ENCODE assay signal across 14 mouse cellular contexts in the genomic region with DNA sequence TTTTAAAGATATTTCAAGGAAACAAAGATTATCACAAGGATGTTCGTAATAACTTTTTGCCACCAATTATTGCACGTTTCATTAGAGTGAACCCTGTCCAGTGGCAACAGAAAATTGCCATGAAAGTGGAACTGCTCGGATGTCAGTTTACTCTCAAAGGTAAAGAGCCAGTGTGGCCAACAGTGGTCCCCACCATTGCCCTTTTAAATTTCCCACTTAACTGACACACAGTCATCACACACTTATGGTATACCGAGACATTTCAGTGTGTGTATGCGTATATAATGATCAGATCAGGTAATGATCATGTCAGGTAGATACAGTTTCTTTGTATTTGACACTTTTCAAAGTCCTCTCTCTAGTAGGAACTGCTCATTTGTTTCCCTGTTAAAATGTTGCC. TPM values are rescaled to one million over a fixed set of nuclear protein-coding genes. Genes with fewer than 3 reads are reported as not detected.
DNase-seq lines count a peak whose midpoint lies in the region; ATAC-seq and TF ChIP-seq lines count a peak whose summit lies in the region.
"Had no signal": no experiment of that assay in that cellular context is flagged by ENCODE, and none has a peak within 500 bp of the region (broad histone marks: within the 10 kb centered on the region; RNA-seq: fewer than 3 reads in every experiment).

No protein-coding gene starts in this region.

- in situ Hi-C loops in CH12.LX (cut with MboI; ENCODE audit: low pct_ligation_motif_present, low pct_unique_long_range_greater_than_20kb, low sequenced_read_pairs) = loop anchor here (5.0 to 10.0 kb wide), 2 partner anchors 57 to 950 kb away; a partner anchor contains a TSS

- H3K79me2 ChIP-seq in CH12.LX (replicated peaks; ENCODE audit: control insufficient read depth, extremely low read depth, insufficient read depth, poor library complexity, severe bottlenecking) = no peaks in the 10 kb centered on the region

- no peak for TF ChIP-seq POLR2A in CH12.LX (IDR thresholded peaks at IDR 0.05; ENCODE audit: low read depth, low read length)

- H3K4me1 ChIP-seq in CH12.LX (ENCODE audit: control insufficient read depth in 1 of 2, insufficient read depth in 2 of 2) = peaks cover 0 to 11% of the 10 kb centered on the region in 2 experiments; a peak in 2 of 4 replicates
- H3K4me1 ChIP-seq in G1E (ENCODE audit: insufficient read depth, low read depth, low read length) = peaks cover 74% of the 10 kb centered on the region
- H3K4me1 ChIP-seq in liver, embryonic 16.5 days (ENCODE audit: control insufficient read depth, low read depth, low read length) = peaks cover 46% of the 10 kb centered on the region
- H3K4me1 ChIP-seq: limb, embryonic 10.5 days; limb, embryonic 15.5 days; lung, embryonic 15.5 days; midbrain, embryonic 15.5 days had no signal

- H3K4me2 ChIP-seq in CH12.LX (ENCODE audit: insufficient read depth, low read depth, poor library complexity, severe bottlenecking) = no peak overlapping the region; the same call in 1 of the 2 replicates
- peak overlapping the region; percentile 35 for H3K4me2 ChIP-seq in liver, embryonic 16.5 days (ENCODE audit: low read depth, low read length)
- H3K4me2 ChIP-seq: limb, embryonic 15.5 days; lung, embryonic 15.5 days; midbrain, embryonic 15.5 days had no signal

- peak; percentile 4; the same call in 1 of the 2 replicates for ATAC-seq in G1E (ENCODE audit: extremely low read depth, insufficient number of reproducible peaks, low FRiP score, poor library complexity, severe bottlenecking)
- ATAC-seq in erythroid progenitor cell, adult 5-6 weeks (replicated peaks; ENCODE audit: low FRiP score, poor library complexity, severe bottlenecking) = peak; percentile 53; the same call in 1 of the 2 replicates
- ATAC-seq in liver, embryonic 16.5 days (ENCODE audit: low read depth) = peak; percentile 35; the same call in 1 of the 2 replicates
- ATAC-seq: midbrain, embryonic 15.5 days; Patski had no signal

- TF ChIP-seq RAD21 in CH12.LX (IDR thresholded peaks at IDR 0.05; ENCODE audit: low read depth, low read length) = no peak; the same call in 1 of the 2 replicates

- TF ChIP-seq CTCF in CH12.LX (conservative IDR thresholded peaks at IDR 0.05 in 1 of 2, IDR thresholded peaks at IDR 0.05 in 1 of 2; ENCODE audit: low read depth in 2 of 2, low read length in 2 of 2) = no peak
- no peak for TF ChIP-seq CTCF in G1E (IDR thresholded peaks at IDR 0.05; ENCODE audit: low read depth, low read length)

- H3K4me3 ChIP-seq in CH12.LX (replicated peaks in 1 of 3; ENCODE audit: low read depth in 2 of 3, low read length in 2 of 3, poor library complexity in 1 of 3) = no peak overlapping the region
- no peak overlapping the region for H3K4me3 ChIP-seq in G1E (ENCODE audit: low read depth, low read length)
- no peak overlapping the region for H3K4me3 ChIP-seq in liver, embryonic 16.5 days (ENCODE audit: low read depth, low read length)
- H3K4me3 ChIP-seq: gastrocnemius, adult 2 months; limb, embryonic 10.5 days; limb, embryonic 15.5 days; lung, embryonic 15.5 days; midbrain, embryonic 10.5 days; midbrain, embryonic 15.5 days had no signal

- WGBS in liver, embryonic 16.5 days (ENCODE audit: insufficient replicate concordance) = 31% methylated on average over 5 of the region's 5 CpGs

- H3K36me3 ChIP-seq in CH12.LX (replicated peaks in 1 of 2; ENCODE audit: control insufficient read depth in 1 of 2, insufficient read depth in 1 of 2, low read length in 1 of 2) (peaks cover 0 to 10% of the 10 kb centered on the region in 2 experiments), G1E (replicated peaks) (peaks cover 50% of the 10 kb centered on the region)
- no peaks in the 10 kb centered on the region for H3K36me3 ChIP-seq in liver, embryonic 16.5 days (ENCODE audit: control insufficient read depth, insufficient read depth)

- H3K9ac ChIP-seq in CH12.LX (ENCODE audit: insufficient read depth, low read depth) = 0 out of 2 replicates have a peak overlapping the region, but pooled peaks have one; percentile 14
- peak overlapping the region; percentile 60 for H3K9ac ChIP-seq in liver, embryonic 16.5 days (ENCODE audit: low read depth, low read length)
- H3K9ac ChIP-seq: limb, embryonic 15.5 days; lung, embryonic 15.5 days; midbrain, embryonic 15.5 days had no signal

- H3K27me3 ChIP-seq in CH12.LX (replicated peaks) = no peaks in the 10 kb centered on the region
- H3K27me3 ChIP-seq in G1E (ENCODE audit: insufficient read depth, low read length) = no peaks in the 10 kb centered on the region
- H3K27me3 ChIP-seq in liver, embryonic 16.5 days (ENCODE audit: control insufficient read depth, insufficient read depth, low read depth, low read length) = no peaks in the 10 kb centered on the region
- H3K27me3 ChIP-seq: limb, embryonic 15.5 days; lung, embryonic 15.5 days; midbrain, embryonic 15.5 days; Patski had no signal

- H3K9me3 ChIP-seq in CH12.LX (replicated peaks; ENCODE audit: low read length) (no peaks in the 10 kb centered on the region), G1E (replicated peaks) (0 out of 2 replicates have a peak, but pooled peaks cover 2% of the 10 kb centered on the region)
- H3K9me3 ChIP-seq in liver, embryonic 16.5 days (replicated peaks; ENCODE audit: control insufficient read depth, low read length) = no peaks in the 10 kb centered on the region
- H3K9me3 ChIP-seq: limb, embryonic 10.5 days; limb, embryonic 15.5 days; lung, embryonic 15.5 days; midbrain, embryonic 10.5 days; midbrain, embryonic 15.5 days had no signal

- dilution Hi-C loops in CH12.LX (cut with MboI; ENCODE audit: extremely low pct_ligation_motif_present, extremely low pct_unique_long_range_greater_than_20kb, low sequenced_read_pairs) = no loop called here

- TF ChIP-seq EP300 in CH12.LX (IDR thresholded peaks at IDR 0.05; ENCODE audit: low read length) = peak; percentile 39; the same call in 1 of the 2 replicates

- no peak overlapping the region for H3K27ac ChIP-seq in CH12.LX (ENCODE audit: insufficient read depth, low read depth)
- H3K27ac ChIP-seq in liver, embryonic 16.5 days (ENCODE audit: low read length) = peak overlapping the region; percentile 89
- H3K27ac ChIP-seq: gastrocnemius, adult 2 months; limb, embryonic 10.5 days; limb, embryonic 15.5 days; lung, embryonic 15.5 days; midbrain, embryonic 10.5 days; midbrain, embryonic 15.5 days had no signal

- DNase-seq in CH12.LX (ENCODE audit: extremely low read depth) (no peak), G1E (ENCODE audit: low spot score) (peak; percentile 15)
- DNase-seq in kidney, adult 8-10 months = no peak
- no peak for DNase-seq in adrenal gland, postnatal 25 days
- DNase-seq: layer of hippocampus, adult 9-11 months had no signal

TF ChIP-seq in CH12.LX, 34 proteins besides CTCF, POLR2A, EP300 and RAD21:
- TF ChIP-seq ZMIZ1 (IDR thresholded peaks at IDR 0.05; ENCODE audit: low read depth, low read length) = no peak; the same call in 1 of the 2 replicates
- no peak for TF ChIP-seq NELFE (IDR thresholded peaks at IDR 0.05; ENCODE audit: low read depth, low read length)
- TF ChIP-seq MAZ (IDR thresholded peaks at IDR 0.05; ENCODE audit: low read depth, low read length) = 0 out of 2 replicates have a peak, but pooled peaks have one; percentile 16
- no peak for TF ChIP-seq UBTF (IDR thresholded peaks at IDR 0.05; ENCODE audit: low read depth, low read length)
- TF ChIP-seq MXI1 (IDR thresholded peaks at IDR 0.05; ENCODE audit: low read depth, low read length) = no peak
- no peak for TF ChIP-seq MAFK (IDR thresholded peaks at IDR 0.05; ENCODE audit: insufficient replicate concordance, low read length)
- no peak for TF ChIP-seq ETS1 (conservative IDR thresholded peaks at IDR 0.05; ENCODE audit: low read depth, low read length)
- TF ChIP-seq HCFC1 (IDR thresholded peaks at IDR 0.05; ENCODE audit: low read depth, low read length) = no peak
- TF ChIP-seq TBP (conservative IDR thresholded peaks at IDR 0.05; ENCODE audit: low read depth, low read length) = peak; percentile 92
- no peak for TF ChIP-seq ZNF384 (IDR thresholded peaks at IDR 0.05; ENCODE audit: low read depth, low read length)
- no peak for TF ChIP-seq KAT2A (IDR thresholded peaks at IDR 0.05; ENCODE audit: insufficient replicate concordance, low read length)
- TF ChIP-seq JUN (IDR thresholded peaks at IDR 0.05; ENCODE audit: insufficient read depth, low read depth, low read length) = no peak
- TF ChIP-seq PAX5 (IDR thresholded peaks at IDR 0.05; ENCODE audit: low read length) = no peak
- TF ChIP-seq ZKSCAN1 (IDR thresholded peaks at IDR 0.05; ENCODE audit: borderline replicate concordance, low read depth, low read length) = no peak
- no peak for TF ChIP-seq NRF1 (IDR thresholded peaks at IDR 0.05; ENCODE audit: low read depth, low read length)
- TF ChIP-seq USF2 (conservative IDR thresholded peaks at IDR 0.05; ENCODE audit: low read depth, low read length) = no peak
- 0 out of 2 replicates have a peak, but pooled peaks have one; percentile 11 for TF ChIP-seq IRF4 (IDR thresholded peaks at IDR 0.05; ENCODE audit: low read depth, low read length)
- TF ChIP-seq MEF2A (IDR thresholded peaks at IDR 0.05; ENCODE audit: borderline replicate concordance, low read depth, low read length) = no peak
- no peak for TF ChIP-seq USF1 (IDR thresholded peaks at IDR 0.05; ENCODE audit: low read depth, low read length)
- TF ChIP-seq SIN3A (IDR thresholded peaks at IDR 0.05; ENCODE audit: low read length) = no peak
- TF ChIP-seq JUND (conservative IDR thresholded peaks at IDR 0.05; ENCODE audit: low read depth, low read length) = no peak
- no peak for TF ChIP-seq TCF12 (IDR thresholded peaks at IDR 0.05; ENCODE audit: low read depth, low read length)

RNA-seq across cellular contexts. Expression of a gene that starts 46.9 kb away (rescaled TPM):
- total RNA-seq in CH12.LX (2012; rRNA removed) = 3.3 and 3.4 TPM in 2 replicates
- 3.7 and 4.1 TPM in 2 replicates for total RNA-seq in CH12.LX (2014; rRNA removed)
- 1.9 and 2.2 TPM in 2 replicates for polyA plus RNA-seq in CH12.LX (2012; ENCODE audit: insufficient read length, low read depth)
- 12.0 and 16.4 TPM in 2 replicates for total RNA-seq in G1E (2014; fragmentation: Nextera tagmentation)
- 7.0 and 8.0 TPM in 2 replicates for total RNA-seq in G1E (2017)
- 1.3 and 1.7 TPM in 2 replicates for polyA plus RNA-seq in G1E (2012)
- 3.6 and 5.4 TPM in 2 replicates for total RNA-seq in erythroid progenitor cell, adult 5-6 weeks (2015; ENCODE audit: low replicate concordance)
- 2.9 and 3.6 TPM in 2 replicates for total RNA-seq in erythroid progenitor cell, adult 5-6 weeks (2017; ENCODE audit: low replicate concordance)
- 0.42 and 0.66 TPM in 2 replicates for polyA plus RNA-seq in liver, embryonic 16.5 days (2015; fragmentation: Nextera tagmentation; extraction: Ambion mirVana)
- 11.5 and 14.6 TPM in 2 replicates for total RNA-seq in adrenal gland, postnatal 25 days (2021)
